Mouse (Mus musculus): Measurements from ENCODE around the gene Paqr7. TPM values are rescaled to one million over a fixed set of nuclear protein-coding genes. Genes with fewer than 3 reads are reported as not detected.
A peak's percentile ranks its signal among the peaks of the same experiment; 100 is the strongest.

Paqr7 gene
- polyA plus RNA-seq, 1 experiment from 2014 or later, result 14.7 TPM

GRCm38 (mm10) chr4:134518541-134518940, 22.0 kb downstream of the Paqr7 start:
- Histone ChIP-seq H3K9ac (replicated peaks; ENCODE audit: low read depth, low read length) (no peak overlapping the region), H3K4me1 (replicated peaks; ENCODE audit: control insufficient read depth, insufficient read depth, low read length) (no peaks in the 10 kb centered on the region; the same call in 1 of the 2 replicates), H3K36me3 (ENCODE audit: control insufficient read depth, insufficient read depth) (no peaks in the 10 kb centered on the region), H3K9me3 (ENCODE audit: control insufficient read depth, low read length) (no peaks in the 10 kb centered on the region), H3K4me2 (ENCODE audit: low read length) (no peak overlapping the region), H3K27me3 (replicated peaks; ENCODE audit: control insufficient read depth, insufficient read depth, low read length) (no peaks in the 10 kb centered on the region), H3K4me3 (replicated peaks; ENCODE audit: low read length) (no peak overlapping the region), H3K27ac (ENCODE audit: low read length) (no peak overlapping the region)
- 83% methylated on average over 4 of the region's 4 CpGs for WGBS
- no peak for ATAC-seq

- Histone ChIP-seq H3K27ac (ENCODE audit: low read length) (no peak overlapping the region), H3K4me2 (ENCODE audit: low read length) (no peak overlapping the region), H3K9me3 (ENCODE audit: control insufficient read depth, low read length) (no peaks in the 10 kb centered on the region), H3K4me1 (replicated peaks; ENCODE audit: control insufficient read depth, insufficient read depth, low read length) (no peaks in the 10 kb centered on the region; the same call in 1 of the 2 replicates), H3K4me3 (replicated peaks; ENCODE audit: low read length) (no peak overlapping the region), H3K27me3 (replicated peaks; ENCODE audit: control insufficient read depth, insufficient read depth, low read length) (no peaks in the 10 kb centered on the region), H3K9ac (replicated peaks; ENCODE audit: low read depth, low read length) (no peak overlapping the region), H3K36me3 (ENCODE audit: control insufficient read depth, insufficient read depth) (no peaks in the 10 kb centered on the region)
- no peak for ATAC-seq
Measured at GRCm38 (mm10) chr4:134519281-134519680, 22.8 kb downstream of the Paqr7 start.

GRCm38 (mm10) chr4:134523447-134523846, 26.9 kb downstream of the Paqr7 start:
- no peaks in the 10 kb centered on the region for H3K9me3 ChIP-seq (ENCODE audit: control insufficient read depth, low read length)
- H3K27ac ChIP-seq (ENCODE audit: low read length), result no peak overlapping the region
- H3K36me3 ChIP-seq (ENCODE audit: control insufficient read depth, insufficient read depth), result peaks cover 12% of the 10 kb centered on the region
- WGBS, result 90% methylated on average over 4 of the region's 4 CpGs
- H3K4me3 ChIP-seq (replicated peaks; ENCODE audit: low read length), result no peak overlapping the region
- ATAC-seq, result no peak
- no peak overlapping the region for H3K4me2 ChIP-seq (ENCODE audit: low read length)
- no peak overlapping the region for H3K9ac ChIP-seq (replicated peaks; ENCODE audit: low read depth, low read length)
- no peaks in the 10 kb centered on the region; the same call in 1 of the 2 replicates for H3K4me1 ChIP-seq (replicated peaks; ENCODE audit: control insufficient read depth, insufficient read depth, low read length)
- H3K27me3 ChIP-seq (replicated peaks; ENCODE audit: control insufficient read depth, insufficient read depth, low read length), result no peaks in the 10 kb centered on the region

GRCm38 (mm10) chr4:134525806-134526205, 29.3 kb downstream of the Paqr7 start:
- Histone ChIP-seq H3K4me2 (ENCODE audit: low read length) (no peak overlapping the region), H3K4me3 (replicated peaks; ENCODE audit: low read length) (no peak overlapping the region), H3K27me3 (replicated peaks; ENCODE audit: control insufficient read depth, insufficient read depth, low read length) (no peaks in the 10 kb centered on the region), H3K9me3 (ENCODE audit: control insufficient read depth, low read length) (no peaks in the 10 kb centered on the region), H3K4me1 (replicated peaks; ENCODE audit: control insufficient read depth, insufficient read depth, low read length) (no peaks in the 10 kb centered on the region), H3K36me3 (ENCODE audit: control insufficient read depth, insufficient read depth) (peaks cover 30% of the 10 kb centered on the region), H3K27ac (ENCODE audit: low read length) (no peak overlapping the region), H3K9ac (replicated peaks; ENCODE audit: low read depth, low read length) (no peak overlapping the region)
- ATAC-seq, result no peak
- WGBS, result 24% methylated on average over 5 of the region's 5 CpGs

GRCm38 (mm10) chr4:134526220-134526619, 29.7 kb downstream of the Paqr7 start:
- WGBS, result 54% methylated on average over 5 of the region's 5 CpGs
- H3K9ac ChIP-seq (replicated peaks; ENCODE audit: low read depth, low read length), result no peak overlapping the region

GRCm38 (mm10) chr4:134532928-134533327, 36.4 kb downstream of the Paqr7 start:
- no peak overlapping the region for H3K4me2 ChIP-seq (ENCODE audit: low read length)
- peaks cover 22% of the 10 kb centered on the region for H3K36me3 ChIP-seq (ENCODE audit: control insufficient read depth, insufficient read depth)
- no peak overlapping the region for H3K4me3 ChIP-seq (replicated peaks; ENCODE audit: low read length)
- no peaks in the 10 kb centered on the region for H3K27me3 ChIP-seq (replicated peaks; ENCODE audit: control insufficient read depth, insufficient read depth, low read length)
- peaks cover 17% of the 10 kb centered on the region for H3K4me1 ChIP-seq (replicated peaks; ENCODE audit: control insufficient read depth, insufficient read depth, low read length)
- H3K9ac ChIP-seq (replicated peaks; ENCODE audit: low read depth, low read length), result no peak overlapping the region
- ATAC-seq, result no peak
- 86% methylated on average over 4 of the region's 4 CpGs for WGBS
- no peaks in the 10 kb centered on the region for H3K9me3 ChIP-seq (ENCODE audit: control insufficient read depth, low read length)
- no peak overlapping the region for H3K27ac ChIP-seq (ENCODE audit: low read length)

More at GRCm38 (mm10) chr4:134526220-134526619, 29.7 kb downstream of the Paqr7 start:
- Histone ChIP-seq H3K9me3 (ENCODE audit: control insufficient read depth, low read length) (no peaks in the 10 kb centered on the region), H3K27me3 (replicated peaks; ENCODE audit: control insufficient read depth, insufficient read depth, low read length) (no peaks in the 10 kb centered on the region), H3K27ac (ENCODE audit: low read length) (no peak overlapping the region), H3K4me3 (replicated peaks; ENCODE audit: low read length) (no peak overlapping the region), H3K36me3 (ENCODE audit: control insufficient read depth, insufficient read depth) (peaks cover 30% of the 10 kb centered on the region), H3K4me1 (replicated peaks; ENCODE audit: control insufficient read depth, insufficient read depth, low read length) (no peaks in the 10 kb centered on the region), H3K4me2 (ENCODE audit: low read length) (no peak overlapping the region)
- no peak for ATAC-seq

- Histone ChIP-seq H3K9ac (replicated peaks; ENCODE audit: low read depth, low read length) (no peak overlapping the region), H3K4me1 (replicated peaks; ENCODE audit: control insufficient read depth, insufficient read depth, low read length) (peaks cover 17% of the 10 kb centered on the region), H3K9me3 (ENCODE audit: control insufficient read depth, low read length) (no peaks in the 10 kb centered on the region), H3K4me2 (ENCODE audit: low read length) (no peak overlapping the region), H3K27ac (ENCODE audit: low read length) (no peak overlapping the region), H3K4me3 (replicated peaks; ENCODE audit: low read length) (no peak overlapping the region), H3K27me3 (replicated peaks; ENCODE audit: control insufficient read depth, insufficient read depth, low read length) (no peaks in the 10 kb centered on the region), H3K36me3 (ENCODE audit: control insufficient read depth, insufficient read depth) (peaks cover 19% of the 10 kb centered on the region)
- 75% methylated on average over 4 of the region's 4 CpGs for WGBS
- no peak for ATAC-seq
Measured at GRCm38 (mm10) chr4:134533421-134533820, 36.9 kb downstream of the Paqr7 start.

- under 1% methylated on average over 57 of the region's 57 CpGs for WGBS
- Histone ChIP-seq H3K27ac (ENCODE audit: low read length) (peak overlapping the region; percentile 73), H3K4me2 (ENCODE audit: low read length) (peak overlapping the region; percentile 99), H3K36me3 (ENCODE audit: control insufficient read depth, insufficient read depth) (peaks cover 15% of the 10 kb centered on the region), H3K4me1 (replicated peaks; ENCODE audit: control insufficient read depth, insufficient read depth, low read length) (peaks cover 17% of the 10 kb centered on the region), H3K9me3 (ENCODE audit: control insufficient read depth, low read length) (no peaks in the 10 kb centered on the region), H3K4me3 (replicated peaks; ENCODE audit: low read length) (peak overlapping the region; percentile 96), H3K27me3 (replicated peaks; ENCODE audit: control insufficient read depth, insufficient read depth, low read length) (no peaks in the 10 kb centered on the region), H3K9ac (replicated peaks; ENCODE audit: low read depth, low read length) (peak overlapping the region; percentile 82)
- peak; percentile 9 for ATAC-seq
Measured at GRCm38 (mm10) chr4:134534124-134534886, 37.8 kb downstream of the Paqr7 start.

- H3K36me3 ChIP-seq (ENCODE audit: control insufficient read depth, insufficient read depth), result peaks cover 11% of the 10 kb centered on the region
- H3K27me3 ChIP-seq (replicated peaks; ENCODE audit: control insufficient read depth, insufficient read depth, low read length), result no peaks in the 10 kb centered on the region
- under 1% methylated on average over 60 of the region's 71 CpGs for WGBS
- H3K9me3 ChIP-seq (ENCODE audit: control insufficient read depth, low read length), result no peaks in the 10 kb centered on the region
- H3K4me1 ChIP-seq (replicated peaks; ENCODE audit: control insufficient read depth, insufficient read depth, low read length), result peaks cover 17% of the 10 kb centered on the region
- ATAC-seq, result peak; percentile 98
- peak within 1 kb of the TSS; percentile 73 for H3K27ac ChIP-seq (ENCODE audit: low read length)
- peak within 1 kb of the TSS; percentile 96 for H3K4me3 ChIP-seq (replicated peaks; ENCODE audit: low read length)
- H3K4me2 ChIP-seq (ENCODE audit: low read length), result peak within 1 kb of the TSS; percentile 99
- peak within 1 kb of the TSS; percentile 82 for H3K9ac ChIP-seq (replicated peaks; ENCODE audit: low read depth, low read length)
Measured at GRCm38 (mm10) chr4:134534932-134535786, 38.7 kb downstream of the Paqr7 start, which contains the start of gene Mtfr1l. Gene Mtfr1l, minus strand, starts transcription at chr4:134535387.
